Mouse (Mus musculus) hindbrain, postnatal 0 days (tissue): ENCODE results near the gene Tead1. TPM values are rescaled to one million over a fixed set of nuclear protein-coding genes. Genes with fewer than 3 reads are reported as not detected.

ENCODE experiments used
- ATAC-seq: fragments of 200-750 bp; cut with Nextera tagmentation; 2 replicates; pipeline ENCODE4 v1.8.0; 2017; ENCODE audit warnings: mild to moderate bottlenecking, moderate TSS enrichment, moderate library complexity
- DNase-seq: peaks from one replicate; pipeline ENCODE4 v3.0.0-alpha.2; 2015; ENCODE audit warnings: low spot score
- H3K27ac ChIP-seq: fragments of 300-500 bp; sonication (generic); 2 replicates; pipeline ENCODE4 v1.5.1; 2014; ENCODE audit warnings: mild to moderate bottlenecking
- H3K27me3 ChIP-seq: fragments of 300-500 bp; sonication (generic); 2 replicates; pipeline ENCODE4 v1.6.1; 2014; ENCODE audit warnings: low read length, mixed read lengths; ENCODE audit not compliant: insufficient read depth
- H3K36me3 ChIP-seq: fragments of 300-500 bp; sonication (generic); 2 replicates; pipeline ENCODE4 v1.6.1; 2014; ENCODE audit warnings: low read length, mixed read lengths; ENCODE audit not compliant: insufficient read depth
- H3K4me1 ChIP-seq: fragments of 300-500 bp; sonication (generic); 2 replicates; pipeline ENCODE4 v1.6.1; 2014; ENCODE audit warnings: antibody characterized with exemption, low read length, mixed read lengths; ENCODE audit not compliant: insufficient read depth
- H3K4me2 ChIP-seq: fragments of 300-500 bp; sonication (generic); 2 replicates; pipeline ENCODE4 v1.6.1; 2014; ENCODE audit warnings: low read depth, mild to moderate bottlenecking, low read length, moderate library complexity, mixed read lengths
- H3K4me3 ChIP-seq: fragments of 300-500 bp; sonication (generic); 2 replicates; pipeline ENCODE4 v1.5.1; 2014; ENCODE audit warnings: low read length
- H3K9ac ChIP-seq: fragments of 300-500 bp; sonication (generic); replicated peaks from 2 replicates; pipeline ENCODE4 v1.6.1; 2014; ENCODE audit warnings: mild to moderate bottlenecking, low read length, moderate library complexity, mixed read lengths
- H3K9me3 ChIP-seq: fragments of 300-500 bp; sonication (generic); 2 replicates; pipeline ENCODE4 v1.6.1; 2016; ENCODE audit warnings: low read length, mixed read lengths
- CTCF ChIP-seq: IDR thresholded peaks from 2 replicates; pipeline ENCODE4 v1.5.1; 2016; ENCODE audit warnings: antibody characterized with exemption, control low read depth, low read depth
- WGBS: fragments of 180-500 bp; shearing (Covaris S2); extraction: QIAGEN DNeasy Blood & Tissue Kit; methylation state at CpG from one replicate; pipeline ENCODE4 v1.1.7; 2014; 5-methylcytosine and 5-hydroxymethylcytosine counted together
- polyA plus RNA-seq: library from polyadenylated mRNA; unstranded; fragments of >200 nt; fragmentation: Nextera tagmentation; extraction: Ambion mirVana; gene quantifications from 2 replicates; pipeline ENCODE4 v1.2.1, GENCODE M21; 2015
- total RNA-seq: library from RNA; depleted of rRNA; stranded (reverse); fragments of >200 nt; gene quantifications from 2 replicates; pipeline ENCODE4 v1.2.3, GENCODE M21; 2014

Gene Tead1
- total and polyA plus RNA-seq, 2 experiments from 2014 or later = 10.2 to 32.4 TPM

DNA sequence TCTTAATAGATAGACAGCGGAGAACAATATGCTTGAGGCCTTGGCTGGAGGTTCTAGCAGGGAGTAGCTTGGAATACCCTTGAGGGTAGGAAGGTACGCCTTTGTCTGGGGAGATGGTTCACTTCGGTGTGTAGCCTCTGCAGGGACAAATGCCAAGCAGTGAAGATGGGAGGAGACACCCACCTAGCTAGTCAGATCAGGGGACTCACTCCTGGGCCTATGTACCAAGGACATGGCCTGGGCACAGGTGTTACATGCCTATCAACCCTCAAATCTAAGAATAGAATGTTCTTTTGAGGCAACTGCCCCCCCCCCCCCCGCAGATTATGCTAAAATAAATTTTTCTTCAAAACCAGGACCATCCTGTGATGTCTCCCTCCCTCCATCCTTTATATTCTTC, 110.6 kb downstream of the Tead1 start:
- Histone ChIP-seq H3K27me3 (no peaks in the 10 kb centered on the region), H3K9me3 (no peaks in the 10 kb centered on the region), H3K9ac (no peak overlapping the region), H3K4me2 (no peak overlapping the region), H3K27ac (no peak overlapping the region), H3K4me1 (peaks cover 29% of the 10 kb centered on the region), H3K4me3 (no peak overlapping the region), H3K36me3 (no peaks in the 10 kb centered on the region)
- ATAC-seq (no peak), DNase-seq (no peak)
- TF ChIP-seq CTCF = no peak
- WGBS = 84% methylated on average over 4 of the region's 4 CpGs

DNA sequence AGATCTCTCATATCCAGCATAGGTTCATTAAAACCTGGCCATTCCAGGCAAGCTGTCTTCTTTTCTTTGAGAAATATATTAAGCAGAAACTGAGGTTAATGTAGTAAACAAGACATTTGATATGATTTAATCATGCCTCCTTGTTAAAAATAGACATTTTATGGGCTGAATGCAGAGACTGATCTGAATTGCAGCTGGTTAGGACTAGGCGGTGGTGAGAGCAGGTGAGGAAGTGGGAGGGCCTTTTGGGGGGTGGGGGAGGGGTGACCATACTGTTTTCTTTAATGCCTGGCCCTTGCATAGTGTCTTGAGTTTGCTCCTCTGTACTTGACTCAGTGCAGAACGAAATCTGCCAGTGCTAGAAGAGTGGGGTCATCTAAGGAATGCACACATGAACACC, 111.2 kb downstream of the Tead1 start:
- no peak for DNase-seq
- H3K4me1 ChIP-seq = peaks cover 29% of the 10 kb centered on the region
- H3K4me3 ChIP-seq = no peak overlapping the region
- ATAC-seq = no peak
- H3K4me2 ChIP-seq = no peak overlapping the region
- no peaks in the 10 kb centered on the region for H3K36me3 ChIP-seq
- no peaks in the 10 kb centered on the region for H3K9me3 ChIP-seq
- H3K27ac ChIP-seq = no peak overlapping the region
- no peaks in the 10 kb centered on the region for H3K27me3 ChIP-seq
- WGBS = 78% methylated on average over 2 of the region's 2 CpGs
- H3K9ac ChIP-seq = no peak overlapping the region
- no peak for TF ChIP-seq CTCF

DNA sequence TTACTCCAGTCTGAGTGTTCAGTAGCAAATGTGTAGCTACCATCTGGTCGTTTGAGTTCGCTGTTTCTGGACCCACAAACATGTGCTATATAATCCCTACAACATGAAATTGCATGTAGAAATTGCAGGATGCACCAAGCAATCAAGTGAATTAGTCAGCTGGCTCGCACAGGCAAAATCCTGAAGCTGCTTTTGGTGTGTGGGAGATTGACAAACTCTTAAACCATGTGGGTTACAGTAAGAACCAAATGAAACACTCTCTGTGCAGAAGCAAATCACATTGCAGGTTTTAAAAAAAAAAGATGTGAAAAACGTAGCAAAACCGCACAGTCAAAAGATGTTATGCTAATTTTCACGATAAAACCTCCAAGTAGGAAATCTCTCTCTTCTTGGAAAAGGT, 113.6 kb downstream of the Tead1 start:
- no peak overlapping the region for H3K4me3 ChIP-seq
- H3K27me3 ChIP-seq = no peaks in the 10 kb centered on the region
- no peak for TF ChIP-seq CTCF
- ATAC-seq = no peak
- no peak overlapping the region for H3K9ac ChIP-seq
- no peak overlapping the region for H3K27ac ChIP-seq
- no peaks in the 10 kb centered on the region for H3K36me3 ChIP-seq
- peaks cover 15% of the 10 kb centered on the region for H3K4me1 ChIP-seq
- WGBS = 83% methylated on average over 6 of the region's 6 CpGs
- H3K9me3 ChIP-seq = no peaks in the 10 kb centered on the region
- DNase-seq = no peak
- no peak overlapping the region for H3K4me2 ChIP-seq

DNA sequence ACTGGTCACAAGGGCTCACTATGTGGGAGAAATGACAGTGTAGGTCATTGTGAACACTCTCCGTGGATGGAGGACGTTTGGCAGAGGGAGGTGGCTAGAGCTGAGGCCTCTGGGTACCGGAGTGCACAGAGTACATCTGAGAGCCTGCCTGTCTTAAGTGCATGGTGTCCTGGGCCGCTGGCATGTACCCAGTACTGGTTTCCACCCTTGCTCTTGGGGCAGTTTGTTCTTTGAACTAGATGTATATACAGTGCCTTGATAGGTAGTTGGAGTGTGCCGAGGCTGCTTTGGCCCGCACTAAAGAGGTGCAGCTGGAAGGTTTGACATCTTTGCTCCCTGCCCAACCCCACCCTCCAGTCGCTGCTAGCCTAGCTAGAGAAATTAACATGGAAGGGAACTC, 114.8 kb downstream of the Tead1 start:
- Histone ChIP-seq H3K27me3 (no peaks in the 10 kb centered on the region), H3K27ac (no peak overlapping the region), H3K9me3 (no peaks in the 10 kb centered on the region), H3K4me1 (peaks cover 4% of the 10 kb centered on the region), H3K4me3 (no peak overlapping the region), H3K36me3 (no peaks in the 10 kb centered on the region), H3K4me2 (no peak overlapping the region), H3K9ac (no peak overlapping the region)
- no peak for TF ChIP-seq CTCF
- DNase-seq = no peak
- 46% methylated on average over 7 of the region's 7 CpGs for WGBS
- no peak for ATAC-seq

DNA sequence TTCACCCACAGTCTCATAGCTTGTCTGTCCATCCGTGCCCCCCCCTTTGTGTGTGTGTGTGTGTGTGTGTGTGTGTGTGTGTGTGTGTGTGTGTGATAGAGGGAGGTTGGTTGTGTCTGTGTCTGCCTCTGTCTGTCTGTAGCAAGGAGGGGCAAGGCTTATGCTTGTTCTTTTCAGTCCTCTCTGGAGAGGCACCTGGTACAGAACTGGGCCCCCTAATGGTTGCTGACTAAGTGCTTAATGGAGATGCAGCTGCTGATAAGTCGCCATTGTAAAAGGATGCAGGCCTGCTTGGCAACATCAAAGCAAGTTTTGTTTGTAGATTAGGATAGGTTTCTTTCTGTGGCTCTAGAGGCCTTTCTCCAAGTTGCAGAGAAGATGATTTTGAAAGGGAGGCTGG, 115.4 kb downstream of the Tead1 start:
- DNase-seq (no peak), ATAC-seq (no peak)
- Histone ChIP-seq H3K4me1 (peaks cover 3% of the 10 kb centered on the region; the same call in 1 of the 2 replicates), H3K27ac (no peak overlapping the region), H3K9me3 (no peaks in the 10 kb centered on the region), H3K9ac (no peak overlapping the region), H3K4me2 (no peak overlapping the region), H3K36me3 (no peaks in the 10 kb centered on the region), H3K4me3 (no peak overlapping the region), H3K27me3 (no peaks in the 10 kb centered on the region)
- no peak for TF ChIP-seq CTCF
- 35% methylated on average over 2 of the region's 2 CpGs for WGBS

DNA sequence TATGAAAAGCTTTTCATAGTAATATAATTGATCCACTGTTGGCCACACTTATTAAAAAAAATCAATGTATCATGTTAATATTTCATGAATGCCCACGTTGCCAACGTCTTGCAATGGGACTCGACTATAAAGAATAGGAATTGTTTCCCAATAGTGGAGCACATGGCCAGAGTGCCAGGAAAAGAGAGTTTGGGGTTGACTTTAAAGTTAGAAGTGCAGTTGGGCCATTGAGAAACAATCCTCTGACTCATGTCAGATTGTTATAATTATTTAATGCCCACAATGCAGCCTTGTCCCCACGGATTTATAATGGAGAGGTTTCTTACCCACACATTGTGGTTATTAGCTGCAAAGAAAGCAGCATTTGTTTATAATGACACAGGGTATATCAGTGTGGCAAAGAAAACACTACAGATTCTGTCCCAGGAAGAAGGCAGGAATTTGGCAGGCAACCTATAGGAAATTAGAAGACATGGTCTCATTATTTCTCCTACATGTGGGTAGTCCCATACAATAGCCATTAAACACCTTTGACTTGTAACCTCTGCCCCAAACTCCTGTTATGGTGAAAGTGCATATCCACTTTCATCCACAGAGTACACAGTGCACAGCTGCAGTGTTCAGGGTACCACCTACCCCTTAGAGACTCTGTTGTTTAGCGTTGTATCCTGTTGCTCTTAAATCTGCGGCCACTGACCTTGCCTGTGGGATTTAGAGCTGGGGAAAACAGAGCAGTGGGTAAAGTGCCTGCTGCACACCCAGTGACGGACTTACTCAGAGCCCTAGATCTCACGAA, 118.6 kb downstream of the Tead1 start:
- Histone ChIP-seq H3K9me3 (no peaks in the 10 kb centered on the region), H3K9ac (no peak overlapping the region), H3K27me3 (no peaks in the 10 kb centered on the region), H3K27ac (no peak overlapping the region; the same call in 1 of the 2 replicates), H3K4me1 (peaks cover 3% of the 10 kb centered on the region; the same call in 1 of the 2 replicates), H3K4me3 (no peak overlapping the region), H3K4me2 (no peak overlapping the region), H3K36me3 (no peaks in the 10 kb centered on the region)
- no peak for TF ChIP-seq CTCF
- ATAC-seq (no peak), DNase-seq (no peak)
- 69% methylated on average over 8 of the region's 8 CpGs for WGBS

DNA sequence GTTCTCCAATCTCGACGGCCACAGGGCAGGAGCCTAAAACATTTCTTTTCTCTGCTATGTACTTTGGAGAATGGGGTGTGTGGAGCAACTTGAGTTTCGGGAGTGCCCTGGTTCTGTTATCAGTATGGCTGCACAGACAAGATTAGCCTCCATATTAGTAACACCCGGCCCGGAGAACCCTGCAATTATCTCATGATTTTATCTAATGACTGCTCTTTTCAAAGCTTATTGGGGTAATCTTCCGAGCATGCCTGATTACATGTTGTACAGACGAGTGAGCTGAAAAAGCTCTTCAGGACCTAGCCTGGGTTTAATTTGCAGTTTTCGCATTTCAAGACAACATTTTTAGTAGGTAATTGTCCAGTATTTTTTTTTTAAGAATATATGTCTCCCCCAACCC, 122.6 kb downstream of the Tead1 start:
- TF ChIP-seq CTCF = no peak
- ATAC-seq (no peak), DNase-seq (no peak)
- Histone ChIP-seq H3K27ac (no peak overlapping the region), H3K9me3 (no peaks in the 10 kb centered on the region), H3K4me2 (no peak overlapping the region), H3K9ac (no peak overlapping the region), H3K36me3 (no peaks in the 10 kb centered on the region), H3K4me1 (peaks cover 4% of the 10 kb centered on the region; the same call in 1 of the 2 replicates), H3K4me3 (no peak overlapping the region), H3K27me3 (0 out of 2 replicates have a peak, but pooled peaks cover 4% of the 10 kb centered on the region)
- 64% methylated on average over 8 of the region's 8 CpGs for WGBS
